24 mouse cellular contexts compared by ENCODE assay signal in the genomic region with DNA sequence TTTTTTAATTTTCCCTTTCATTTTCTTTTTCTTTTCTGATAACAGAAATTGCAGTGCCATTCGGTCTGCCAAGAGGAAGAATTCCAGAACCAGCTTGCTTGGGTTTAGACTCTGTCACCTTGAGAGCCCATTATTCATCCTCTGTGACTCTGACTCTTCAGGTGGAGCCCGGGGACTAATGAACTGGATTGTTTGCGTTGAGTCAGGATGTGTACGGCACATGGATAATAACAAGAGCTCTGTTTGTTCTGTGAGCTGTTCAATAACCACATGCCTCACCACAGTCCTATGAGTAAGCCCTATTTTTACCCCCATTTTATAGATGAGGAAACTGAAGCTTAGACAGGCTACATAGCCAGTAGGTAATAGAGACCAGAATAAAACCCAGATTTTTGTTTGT. TPM values are rescaled to one million over a fixed set of nuclear protein-coding genes. Genes with fewer than 3 reads are reported as not detected.
DNase-seq lines count a peak whose midpoint lies in the region; ATAC-seq and TF ChIP-seq lines count a peak whose summit lies in the region.
"Had no signal": no experiment of that assay in that cellular context is flagged by ENCODE, and none has a peak within 500 bp of the region (broad histone marks: within the 10 kb centered on the region; RNA-seq: fewer than 3 reads in every experiment).

No protein-coding gene starts in this region.

- H3K4me3 ChIP-seq in brown adipose tissue, adult 24 weeks (ENCODE audit: insufficient read depth, low read depth, low read length) = peak overlapping the region; percentile 42
- H3K4me3 ChIP-seq in liver, postnatal 0 days (ENCODE audit: low read depth, low read length) = no peak overlapping the region
- H3K4me3 ChIP-seq in heart, embryonic 10.5 days = no peak overlapping the region
- H3K4me3 ChIP-seq in hindbrain, embryonic 10.5 days = no peak overlapping the region
- H3K4me3 ChIP-seq: embryonic facial prominence, embryonic 10.5 days; heart, embryonic 12.5 days; layer of hippocampus, adult 2 months; lung, embryonic 15.5 days; megakaryocyte, embryonic 14.5 days; midbrain, embryonic 13.5 days; neural tube, embryonic 13.5 days; stomach, embryonic 15.5 days had no signal

- ATAC-seq in liver, postnatal 0 days = peak; percentile 94
- ATAC-seq: activated CD4-positive, CD25-positive, alpha-beta regulatory T cell, adult 4 months; forebrain, embryonic 14.5 days; hindbrain, postnatal 0 days; midbrain, embryonic 13.5 days had no signal

- TF ChIP-seq EP300 in liver, postnatal 0 days (IDR thresholded peaks at IDR 0.05; ENCODE audit: low read depth) = no peak

- no peak for TF ChIP-seq CTCF in liver, postnatal 0 days (IDR thresholded peaks at IDR 0.05; ENCODE audit: low read depth)

- DNase-seq in 3134 (ENCODE audit: extremely low read depth, insufficient read length, low spot score) (peak; percentile 56), 3T3-L1 (ENCODE audit: low read depth, low spot score) (peak; percentile 75)
- DNase-seq in liver, postnatal 0 days = no peak
- no peak for DNase-seq in left cerebral cortex, adult 11 months (ENCODE audit: low spot score)
- DNase-seq in heart, embryonic 10.5 days (ENCODE audit: low spot score) = no peak
- DNase-seq in hindbrain, embryonic 10.5 days (ENCODE audit: low spot score) = no peak
- DNase-seq: cerebellum, adult 8-10 months; gastrocnemius, postnatal 14 days; heart, postnatal 10 days; thymus, adult 18-20 months; thymus, postnatal 36 days had no signal

- peaks cover 2% of the 10 kb centered on the region; the same call in 1 of the 2 replicates for H3K4me1 ChIP-seq in brown adipose tissue, adult 24 weeks (ENCODE audit: control insufficient read depth, insufficient read depth, insufficient read length, low read length)
- 0 out of 2 replicates have a peak, but pooled peaks cover 2% of the 10 kb centered on the region for H3K4me1 ChIP-seq in liver, postnatal 0 days (ENCODE audit: insufficient read depth)
- no peaks in the 10 kb centered on the region for H3K4me1 ChIP-seq in heart, embryonic 10.5 days
- no peaks in the 10 kb centered on the region for H3K4me1 ChIP-seq in hindbrain, embryonic 10.5 days (replicated peaks)
- H3K4me1 ChIP-seq: embryonic facial prominence, embryonic 10.5 days; heart, embryonic 12.5 days; lung, embryonic 15.5 days; megakaryocyte, embryonic 14.5 days; midbrain, embryonic 13.5 days; neural tube, embryonic 13.5 days; stomach, embryonic 15.5 days had no signal

- H3K9me3 ChIP-seq in liver, postnatal 0 days (ENCODE audit: low read length) = no peaks in the 10 kb centered on the region; the same call in 1 of the 2 replicates
- peaks cover 7% of the 10 kb centered on the region for H3K9me3 ChIP-seq in heart, embryonic 10.5 days
- H3K9me3 ChIP-seq in hindbrain, embryonic 10.5 days = peaks cover 8% of the 10 kb centered on the region
- H3K9me3 ChIP-seq: lung, embryonic 15.5 days; stomach, embryonic 15.5 days had no signal

- H3K9ac ChIP-seq in liver, postnatal 0 days (replicated peaks) = no peak overlapping the region
- H3K9ac ChIP-seq: heart, embryonic 12.5 days; liver, embryonic 14.5 days; lung, embryonic 15.5 days; midbrain, embryonic 13.5 days; neural tube, embryonic 13.5 days; stomach, embryonic 15.5 days had no signal

- H3K27ac ChIP-seq in brown adipose tissue, adult 24 weeks (replicated peaks; ENCODE audit: low read depth, low read length) = peak overlapping the region; percentile 98
- peak overlapping the region; percentile 62 for H3K27ac ChIP-seq in liver, postnatal 0 days (ENCODE audit: low read depth)
- no peak overlapping the region for H3K27ac ChIP-seq in heart, embryonic 10.5 days
- no peak overlapping the region for H3K27ac ChIP-seq in hindbrain, embryonic 10.5 days
- H3K27ac ChIP-seq: embryonic facial prominence, embryonic 10.5 days; hindbrain, postnatal 0 days; layer of hippocampus, adult 2 months; liver, embryonic 14.5 days; lung, embryonic 15.5 days; midbrain, embryonic 13.5 days; neural tube, embryonic 13.5 days; stomach, embryonic 15.5 days had no signal

- 63% methylated on average over 4 of the region's 4 CpGs for WGBS in liver, postnatal 0 days (ENCODE audit: insufficient replicate concordance)
- WGBS in heart, embryonic 10.5 days = 77% methylated on average over 4 of the region's 4 CpGs
- 89% methylated on average over 4 of the region's 4 CpGs for WGBS in hindbrain, embryonic 10.5 days

- H3K36me3 ChIP-seq in liver, postnatal 0 days (replicated peaks; ENCODE audit: insufficient read depth, low read length) = no peaks in the 10 kb centered on the region
- H3K36me3 ChIP-seq in heart, embryonic 10.5 days = no peaks in the 10 kb centered on the region
- H3K36me3 ChIP-seq in hindbrain, embryonic 10.5 days = no peaks in the 10 kb centered on the region
- H3K36me3 ChIP-seq: embryonic facial prominence, embryonic 10.5 days; heart, embryonic 12.5 days; lung, embryonic 15.5 days; midbrain, embryonic 13.5 days; neural tube, embryonic 13.5 days; stomach, embryonic 15.5 days had no signal

- no peak overlapping the region for H3K4me2 ChIP-seq in liver, postnatal 0 days (ENCODE audit: low read depth, low read length)
- H3K4me2 ChIP-seq: heart, embryonic 12.5 days; lung, embryonic 15.5 days; midbrain, embryonic 13.5 days; neural tube, embryonic 13.5 days; stomach, embryonic 15.5 days had no signal

- H3K27me3 ChIP-seq in liver, postnatal 0 days (ENCODE audit: insufficient read depth, low read length) = no peaks in the 10 kb centered on the region
- no peaks in the 10 kb centered on the region for H3K27me3 ChIP-seq in heart, embryonic 10.5 days (ENCODE audit: insufficient read depth, poor library complexity, severe bottlenecking)
- H3K27me3 ChIP-seq in hindbrain, embryonic 10.5 days (ENCODE audit: insufficient read depth, poor library complexity, severe bottlenecking) = no peaks in the 10 kb centered on the region
- H3K27me3 ChIP-seq: heart, embryonic 12.5 days; lung, embryonic 15.5 days; midbrain, embryonic 13.5 days; neural tube, embryonic 13.5 days; stomach, embryonic 15.5 days had no signal

RNA-seq across cellular contexts. Expression of gene Ccng2, which starts 29.7 kb away (rescaled TPM):
- 29.9 and 44.3 TPM in 2 replicates for polyA plus RNA-seq in brown adipose tissue, adult 24 weeks (2012; ENCODE audit: insufficient read depth, insufficient read length, missing spikeins)
- polyA plus RNA-seq in liver, postnatal 0 days (2015; fragmentation: Nextera tagmentation; extraction: Ambion mirVana) = 12.5 and 13.3 TPM in 2 replicates
- 30.2 and 38.3 TPM in 2 replicates for polyA plus RNA-seq in heart, embryonic 10.5 days (2016; fragmentation: Nextera tagmentation; extraction: Ambion mirVana)
- polyA plus RNA-seq in hindbrain, embryonic 10.5 days (2016; fragmentation: Nextera tagmentation; extraction: Ambion mirVana) = 50.9 and 67.0 TPM in 2 replicates

Comparison
In these comparisons a context has a peak if more than half of its experiments do, and no peak if none do; other contexts are left out.
1. DNase-seq: peak in 3134 (single experiment) and 3T3-L1 (single experiment); none in liver, postnatal 0 days (single experiment), left cerebral cortex, adult 11 months (single experiment), heart, embryonic 10.5 days (single experiment) and hindbrain, embryonic 10.5 days (single experiment).
2. H3K27ac ChIP-seq: peak in brown adipose tissue, adult 24 weeks (single experiment) and liver, postnatal 0 days (single experiment); none in heart, embryonic 10.5 days (single experiment) and hindbrain, embryonic 10.5 days (single experiment).